Comparison of ENCODE assay signal across 22 mouse cellular contexts in genomic region chr3:109772120-109772519, GRCm38 (mm10).
DNase-seq lines count a peak whose midpoint lies in the region; ATAC-seq and TF ChIP-seq lines count a peak whose summit lies in the region.
"Had no signal": no experiment of that assay in that cellular context is flagged by ENCODE, and none has a peak within 500 bp of the region (broad histone marks: within the 10 kb centered on the region; RNA-seq: fewer than 3 reads in every experiment).

No protein-coding gene starts in this region.

- H3K79me2 ChIP-seq in heart, adult 2 months (replicated peaks; ENCODE audit: control insufficient read depth, insufficient read depth, low read length): no peaks in the 10 kb centered on the region

- intact Hi-C loops in heart, adult 2 months (cut with DNase I): no loop called here
- intact Hi-C loops in heart, postnatal 10 days (cut with DNase I): no loop called here

- 26% methylated on average over 14 of the region's 14 CpGs for WGBS in heart, embryonic 13.5 days
- 14% methylated on average over 14 of the region's 14 CpGs for WGBS in heart, adult 2 months
- 17% methylated on average over 14 of the region's 14 CpGs for WGBS in heart, postnatal 0 days

- no peaks in the 10 kb centered on the region for H3K36me3 ChIP-seq in heart, embryonic 13.5 days
- H3K36me3 ChIP-seq in heart, adult 2 months (ENCODE audit: control insufficient read depth, insufficient read depth, low read length): no peaks in the 10 kb centered on the region
- no peaks in the 10 kb centered on the region for H3K36me3 ChIP-seq in heart, postnatal 0 days (replicated peaks; ENCODE audit: control insufficient read depth, insufficient read depth, low read length)
- H3K36me3 ChIP-seq: embryonic facial prominence, embryonic 13.5 days; forebrain, embryonic 12.5 days; G1E; hindbrain, embryonic 13.5 days had no signal

- DNase-seq in frontal cortex, postnatal 25 days (ENCODE audit: low spot score in 2 of 2): no peak
- DNase-seq in heart, adult 2 months: no peak
- peak; percentile 62 for DNase-seq in heart, postnatal 0 days (ENCODE audit: low spot score)
- no peak for DNase-seq in heart, adult 18-20 months
- peak; percentile 6 to 9 for DNase-seq in heart, postnatal 10 days
- DNase-seq in yolk sac, embryonic 10.5 days (ENCODE audit: low spot score): no peak
- DNase-seq: adrenal gland, postnatal 10 days; B cell, adult 2 months; cerebellum, adult 18-20 months; cerebellum, adult 9-11 months; cerebellum, postnatal 36 days; gastrocnemius, postnatal 36 days; kidney, adult 11 months; kidney, adult 9 months had no signal

- TF ChIP-seq EP300 in heart, adult 2 months (IDR thresholded peaks at IDR 0.05; ENCODE audit: insufficient read depth, low read depth, low read length): no peak
- TF ChIP-seq EP300 in heart, postnatal 0 days (IDR thresholded peaks at IDR 0.05; ENCODE audit: low read depth): no peak

- TF ChIP-seq POLR2A in heart, adult 2 months (IDR thresholded peaks at IDR 0.05; ENCODE audit: insufficient read depth, low read depth, low read length): no peak

- no peak for TF ChIP-seq CTCF in heart, adult 2 months (IDR thresholded peaks at IDR 0.05)
- no peak for TF ChIP-seq CTCF in heart, postnatal 0 days (IDR thresholded peaks at IDR 0.05; ENCODE audit: low read depth)

- H3K9ac ChIP-seq in heart, embryonic 13.5 days: 0 out of 2 replicates have a peak overlapping the region, but pooled peaks have one; percentile 7
- H3K9ac ChIP-seq in heart, adult 2 months (ENCODE audit: low read depth, low read length): no peak overlapping the region
- no peak overlapping the region for H3K9ac ChIP-seq in heart, postnatal 0 days (replicated peaks; ENCODE audit: low read depth, low read length)
- H3K9ac ChIP-seq: embryonic facial prominence, embryonic 13.5 days; forebrain, embryonic 12.5 days; hindbrain, embryonic 13.5 days had no signal

- H3K4me3 ChIP-seq in heart, embryonic 13.5 days: peak overlapping the region; percentile 24; the same call in 1 of the 2 replicates
- no peak overlapping the region for H3K4me3 ChIP-seq in heart, adult 2 months
- H3K4me3 ChIP-seq in heart, postnatal 0 days (ENCODE audit: low read depth, low read length): peak overlapping the region; percentile 5; the same call in 1 of the 2 replicates
- H3K4me3 ChIP-seq: embryonic facial prominence, embryonic 13.5 days; forebrain, embryonic 12.5 days; hindbrain, embryonic 13.5 days had no signal

- H3K27ac ChIP-seq in heart, embryonic 13.5 days (replicated peaks): no peak overlapping the region; the same call in 1 of the 2 replicates
- H3K27ac ChIP-seq in heart, adult 2 months: no peak overlapping the region
- no peak overlapping the region for H3K27ac ChIP-seq in heart, postnatal 0 days (ENCODE audit: low read depth)
- H3K27ac ChIP-seq: embryonic facial prominence, embryonic 13.5 days; forebrain, embryonic 12.5 days; hindbrain, embryonic 13.5 days; hindbrain, postnatal 0 days had no signal

- peaks cover 32% of the 10 kb centered on the region for H3K4me1 ChIP-seq in heart, embryonic 13.5 days
- H3K4me1 ChIP-seq in heart, adult 2 months (ENCODE audit: control insufficient read depth, insufficient read depth, low read length): no peaks in the 10 kb centered on the region
- peaks cover 7% of the 10 kb centered on the region; the same call in 1 of the 2 replicates for H3K4me1 ChIP-seq in heart, postnatal 0 days (ENCODE audit: control insufficient read depth, insufficient read depth)
- H3K4me1 ChIP-seq: forebrain, embryonic 12.5 days had no signal

- no peaks in the 10 kb centered on the region for H3K9me3 ChIP-seq in heart, embryonic 13.5 days
- no peaks in the 10 kb centered on the region for H3K9me3 ChIP-seq in heart, postnatal 0 days (replicated peaks; ENCODE audit: control insufficient read depth, low read length)
- H3K9me3 ChIP-seq: embryonic facial prominence, embryonic 13.5 days; forebrain, embryonic 12.5 days; hindbrain, embryonic 13.5 days had no signal

- 0 out of 2 replicates have a peak, but pooled peaks cover 7% of the 10 kb centered on the region for H3K27me3 ChIP-seq in heart, embryonic 13.5 days (replicated peaks)
- no peaks in the 10 kb centered on the region for H3K27me3 ChIP-seq in heart, adult 2 months (ENCODE audit: control insufficient read depth, insufficient read depth, low read length)
- H3K27me3 ChIP-seq in heart, postnatal 0 days (ENCODE audit: control insufficient read depth, insufficient read depth, low read length): no peaks in the 10 kb centered on the region
- H3K27me3 ChIP-seq: embryonic facial prominence, embryonic 13.5 days; forebrain, embryonic 12.5 days; hindbrain, embryonic 13.5 days had no signal

- H3K4me2 ChIP-seq in heart, embryonic 13.5 days: peak overlapping the region; percentile 61
- H3K4me2 ChIP-seq in heart, postnatal 0 days (ENCODE audit: low read depth, low read length): peak overlapping the region; percentile 36
- H3K4me2 ChIP-seq: embryonic facial prominence, embryonic 13.5 days; forebrain, embryonic 12.5 days; hindbrain, embryonic 13.5 days had no signal

- peak; percentile 83 for ATAC-seq in frontal cortex, adult (ENCODE audit: low TSS enrichment)
- no peak for ATAC-seq in heart, embryonic 13.5 days (ENCODE audit: extremely low read depth, insufficient number of reproducible peaks, low FRiP score, low TSS enrichment)
- ATAC-seq in heart, postnatal 0 days (ENCODE audit: insufficient read depth, low read depth): peak; percentile 69
- ATAC-seq: CD4-positive, CD25-positive, alpha-beta regulatory T cell, adult 4 months; hindbrain, postnatal 0 days had no signal

Comparison
In these comparisons a context has a peak if more than half of its experiments do, and no peak if none do; other contexts are left out.
1. DNase-seq: peak in heart, postnatal 0 days (single experiment) and heart, postnatal 10 days (2 of 2); none in frontal cortex, postnatal 25 days (0 of 2), heart, adult 2 months (0 of 2), heart, adult 18-20 months (0 of 2) and yolk sac, embryonic 10.5 days (single experiment).